Mouse (Mus musculus): ENCODE results near the gene H2-Q6.
"Not testable (repeated sequence)": the region's sequence is repeated elsewhere in the genome, so short reads cannot be mapped to it uniquely, and the experiment has no call there.

Gene H2-Q6

GRCm38 (mm10) chr17:35432167-35432566 lies 7.5 kb downstream of the H2-Q6 start:
- DNase-seq (ENCODE audit: extremely low read depth, low read depth): not testable (repeated sequence)

GRCm38 (mm10) chr17:35434836-35435235 lies 10.2 kb downstream of the H2-Q6 start:
- DNase-seq (ENCODE audit: extremely low read depth, low read depth): not testable (repeated sequence)

- DNase-seq (ENCODE audit: extremely low read depth, low read depth): not testable (repeated sequence)
These were observed 10.9 kb downstream of the H2-Q6 start for GRCm38 (mm10) chr17:35435577-35435976.

- DNase-seq (ENCODE audit: extremely low read depth, low read depth): not testable (repeated sequence)
These were observed 12.8 kb downstream of the H2-Q6 start for GRCm38 (mm10) chr17:35437386-35437936.

- DNase-seq (ENCODE audit: extremely low read depth, low read depth): not testable (repeated sequence)
These were observed 13.7 kb downstream of the H2-Q6 start for GRCm38 (mm10) chr17:35438395-35438794.

GRCm38 (mm10) chr17:35438885-35439284 lies 14.2 kb downstream of the H2-Q6 start, which contains the start of gene H2-Q7:
Gene H2-Q7, plus strand, starts transcription at chr17:35439155.
- DNase-seq (ENCODE audit: extremely low read depth, low read depth): peak; percentile 75

GRCm38 (mm10) chr17:35439295-35439747 lies 14.7 kb downstream of the H2-Q6 start:
- not testable (repeated sequence) for DNase-seq (ENCODE audit: extremely low read depth, low read depth)

GRCm38 (mm10) chr17:35439925-35440645 lies 15.4 kb downstream of the H2-Q6 start:
- DNase-seq (ENCODE audit: extremely low read depth, low read depth): not testable (repeated sequence)

- DNase-seq (ENCODE audit: extremely low read depth, low read depth): not testable (repeated sequence)
These were observed 17.7 kb downstream of the H2-Q6 start for GRCm38 (mm10) chr17:35442376-35442775.

GRCm38 (mm10) chr17:35444510-35444909 lies 19.9 kb downstream of the H2-Q6 start:
- DNase-seq (ENCODE audit: extremely low read depth, low read depth): not testable (repeated sequence)

- not testable (repeated sequence) for DNase-seq (ENCODE audit: extremely low read depth, low read depth)
These were observed 33.6 kb downstream of the H2-Q6 start for GRCm38 (mm10) chr17:35458247-35458646.

- not testable (repeated sequence) for DNase-seq (ENCODE audit: extremely low read depth, low read depth)
These were observed 36.1 kb downstream of the H2-Q6 start for GRCm38 (mm10) chr17:35460513-35461341.

- DNase-seq (ENCODE audit: extremely low read depth, low read depth): not testable (repeated sequence)
These were observed 41.0 kb downstream of the H2-Q6 start for GRCm38 (mm10) chr17:35465651-35466050.

- not testable (repeated sequence) for DNase-seq (ENCODE audit: extremely low read depth, low read depth)
These were observed 44.3 kb downstream of the H2-Q6 start for GRCm38 (mm10) chr17:35468936-35469335.

- DNase-seq (ENCODE audit: extremely low read depth, low read depth): no peak
These were observed 45.4 kb downstream of the H2-Q6 start, which contains the start of gene H2-Q10 for GRCm38 (mm10) chr17:35469842-35470751. Gene H2-Q10, plus strand, starts transcription at chr17:35470089.
